Mouse (Mus musculus) erythroblast, embryonic 14.5 days (primary cell): ENCODE measurements around the gene Tas2r131.

Experiments
- GATA1 ChIP-seq: IDR thresholded peaks from 2 replicates; pipeline ENCODE4 v1.6.1; 2012; ENCODE audit warnings: low read length, inconsistent platforms, mixed read lengths
- TAL1 ChIP-seq: IDR thresholded peaks from 3 replicates; pipeline ENCODE4 v1.6.1; 2012; ENCODE audit warnings: low read length, inconsistent platforms, mixed read lengths

- no peak for TF ChIP-seq GATA1
- TF ChIP-seq TAL1: no peak
Observed at GRCm38 (mm10) chr6:132980865-132981264, 23.1 kb upstream of the Tas2r131 start, which contains the start of gene Tas2r109.
